Mouse (Mus musculus): ENCODE data around the gene Sox13. TPM values are rescaled to one million over a fixed set of nuclear protein-coding genes. Genes with fewer than 3 reads are reported as not detected.
"Not testable (repeated sequence)": the region's sequence is repeated elsewhere in the genome, so short reads cannot be mapped to it uniquely, and the experiment has no call there.

The Sox13 gene
- polyA plus RNA-seq, 1 experiment: not detected

GRCm38 (mm10) chr1:133347693-133348520 lies 76.3 kb downstream of the Sox13 start:
- TF ChIP-seq POLR2A (IDR thresholded peaks at IDR 0.05; ENCODE audit: borderline replicate concordance, low read depth, low read length) (no peak), CTCF (IDR thresholded peaks at IDR 0.05; ENCODE audit: low read depth, low read length) (no peak)
- Histone ChIP-seq H3K27ac (ENCODE audit: insufficient read depth, low read depth, low read length) (no peak overlapping the region), H3K4me3 (ENCODE audit: insufficient read depth, low read length) (no peak overlapping the region), H3K4me1 (ENCODE audit: control insufficient read depth, insufficient read depth, low read length) (peaks cover 4% of the 10 kb centered on the region; the same call in 1 of the 2 replicates)

- Histone ChIP-seq H3K4me3 (ENCODE audit: insufficient read depth, low read length) (no peak overlapping the region), H3K4me1 (ENCODE audit: control insufficient read depth, insufficient read depth, low read length) (peaks cover 4% of the 10 kb centered on the region; the same call in 1 of the 2 replicates), H3K27ac (ENCODE audit: insufficient read depth, low read depth, low read length) (no peak overlapping the region)
- TF ChIP-seq CTCF (IDR thresholded peaks at IDR 0.05; ENCODE audit: low read depth, low read length) (no peak), POLR2A (IDR thresholded peaks at IDR 0.05; ENCODE audit: borderline replicate concordance, low read depth, low read length) (no peak)
These were observed 77.0 kb downstream of the Sox13 start for GRCm38 (mm10) chr1:133347226-133347625.

- Histone ChIP-seq H3K4me1 (ENCODE audit: control insufficient read depth, insufficient read depth, low read length) (peaks cover 4% of the 10 kb centered on the region; the same call in 1 of the 2 replicates), H3K27ac (ENCODE audit: insufficient read depth, low read depth, low read length) (no peak overlapping the region)
- TF ChIP-seq POLR2A (IDR thresholded peaks at IDR 0.05; ENCODE audit: borderline replicate concordance, low read depth, low read length): no peak
- TF ChIP-seq CTCF (IDR thresholded peaks at IDR 0.05; ENCODE audit: low read depth, low read length): no peak
These were observed 77.6 kb downstream of the Sox13 start for GRCm38 (mm10) chr1:133346531-133346930.

GRCm38 (mm10) chr1:133344357-133344756 lies 79.8 kb downstream of the Sox13 start:
- peaks cover 4% of the 10 kb centered on the region; the same call in 1 of the 2 replicates for H3K4me1 ChIP-seq (ENCODE audit: control insufficient read depth, insufficient read depth, low read length)
- no peak overlapping the region for H3K27ac ChIP-seq (ENCODE audit: insufficient read depth, low read depth, low read length)
- H3K4me3 ChIP-seq (ENCODE audit: insufficient read depth, low read length): no peak overlapping the region
- no peak for TF ChIP-seq CTCF (IDR thresholded peaks at IDR 0.05; ENCODE audit: low read depth, low read length)
- TF ChIP-seq POLR2A (IDR thresholded peaks at IDR 0.05; ENCODE audit: borderline replicate concordance, low read depth, low read length): no peak

More at GRCm38 (mm10) chr1:133346531-133346930, 77.6 kb downstream of the Sox13 start:
- H3K4me3 ChIP-seq (ENCODE audit: insufficient read depth, low read length): no peak overlapping the region

- H3K27ac ChIP-seq (ENCODE audit: insufficient read depth, low read depth, low read length); H3K4me1 ChIP-seq (ENCODE audit: control insufficient read depth, insufficient read depth, low read length); H3K4me3 ChIP-seq (ENCODE audit: insufficient read depth, low read length): not testable (repeated sequence)
These were observed 83.8 kb downstream of the Sox13 start for GRCm38 (mm10) chr1:133340403-133340802.

GRCm38 (mm10) chr1:133333937-133334336 lies 90.2 kb downstream of the Sox13 start:
- no peak for TF ChIP-seq CTCF (IDR thresholded peaks at IDR 0.05; ENCODE audit: low read depth, low read length)
- no peak for TF ChIP-seq POLR2A (IDR thresholded peaks at IDR 0.05; ENCODE audit: borderline replicate concordance, low read depth, low read length)
- Histone ChIP-seq H3K27ac (ENCODE audit: insufficient read depth, low read depth, low read length) (no peak overlapping the region), H3K4me3 (ENCODE audit: insufficient read depth, low read length) (no peak overlapping the region), H3K4me1 (ENCODE audit: control insufficient read depth, insufficient read depth, low read length) (no peaks in the 10 kb centered on the region)

GRCm38 (mm10) chr1:133332656-133333430 lies 91.3 kb downstream of the Sox13 start:
- Histone ChIP-seq H3K4me3 (ENCODE audit: insufficient read depth, low read length) (no peak overlapping the region), H3K4me1 (ENCODE audit: control insufficient read depth, insufficient read depth, low read length) (no peaks in the 10 kb centered on the region), H3K27ac (ENCODE audit: insufficient read depth, low read depth, low read length) (no peak overlapping the region)
- no peak for TF ChIP-seq CTCF (IDR thresholded peaks at IDR 0.05; ENCODE audit: low read depth, low read length)
- no peak for TF ChIP-seq POLR2A (IDR thresholded peaks at IDR 0.05; ENCODE audit: borderline replicate concordance, low read depth, low read length)

Other genes starting within 250 kb of the Sox13 start
- gene Golt1a, start 114.6 kb downstream of the Sox13 start, polyA plus RNA-seq (2012; ENCODE audit: insufficient read depth, insufficient read length, missing spikeins): not detected in 2 replicates
- gene Kiss1, start 102.5 kb downstream of the Sox13 start, polyA plus RNA-seq (2012; ENCODE audit: insufficient read depth, insufficient read length, missing spikeins): not detected in 2 replicates
- gene Ren1, start 73.9 kb downstream of the Sox13 start, polyA plus RNA-seq (2012; ENCODE audit: insufficient read depth, insufficient read length, missing spikeins): not detected in 2 replicates
- not detected in 2 replicates for gene Etnk2, start 60.8 kb downstream of the Sox13 start, polyA plus RNA-seq (2012; ENCODE audit: insufficient read depth, insufficient read length, missing spikeins)
- gene Snrpe, start 185.9 kb upstream of the Sox13 start, polyA plus RNA-seq (2012; ENCODE audit: insufficient read depth, insufficient read length, missing spikeins): 175 and 208 TPM in 2 replicates
- gene Zbed6, start 236.5 kb upstream of the Sox13 start, polyA plus RNA-seq (2012; ENCODE audit: insufficient read depth, insufficient read length, missing spikeins): 6.6 and 7.6 TPM in 2 replicates
- 22.9 and 25.1 TPM in 2 replicates for gene Gm38394, start 236.9 kb upstream of the Sox13 start, polyA plus RNA-seq (2012; ENCODE audit: insufficient read depth, insufficient read length, missing spikeins)

Measured in bone marrow macrophage, adult 2 months (primary cell).